ENCODE assay signal across 9 mouse cellular contexts in the genomic region with DNA sequence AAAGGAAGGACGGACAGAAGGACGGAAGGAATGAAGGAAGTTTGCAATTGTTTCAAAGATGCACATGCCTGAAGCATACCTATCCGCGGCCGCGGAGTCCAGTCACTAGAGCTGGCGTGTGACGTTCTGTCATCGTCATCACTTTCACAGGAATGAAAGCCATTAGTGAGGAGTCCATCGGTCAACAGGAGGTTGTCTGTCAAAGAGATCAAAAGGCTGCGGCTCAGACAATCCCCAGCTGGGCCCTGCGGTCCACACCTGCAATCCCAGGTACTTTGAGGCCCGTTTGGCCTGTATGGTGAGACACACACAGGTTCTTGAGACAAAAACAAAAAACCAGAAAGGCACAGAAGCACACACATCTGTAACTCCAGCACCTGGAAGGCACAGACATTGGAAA. TPM values are rescaled to one million over a fixed set of nuclear protein-coding genes. Genes with fewer than 3 reads are reported as not detected.
DNase-seq lines count a peak whose midpoint lies in the region; ATAC-seq lines count a peak whose summit lies in the region.
"Had no signal": no experiment of that assay in that cellular context is flagged by ENCODE, and none has a peak within 500 bp of the region (broad histone marks: within the 10 kb centered on the region; RNA-seq: fewer than 3 reads in every experiment).

No protein-coding gene starts in this region.

- peaks cover 9% of the 10 kb centered on the region for H3K4me1 ChIP-seq in heart, embryonic 12.5 days (replicated peaks)
- H3K4me1 ChIP-seq in forebrain, embryonic 10.5 days, result peaks cover 21% of the 10 kb centered on the region
- peaks cover 13% of the 10 kb centered on the region for H3K4me1 ChIP-seq in kidney, embryonic 14.5 days (ENCODE audit: control insufficient read depth, insufficient read depth, low read length)
- peaks cover 22% of the 10 kb centered on the region for H3K4me1 ChIP-seq in midbrain, embryonic 14.5 days (ENCODE audit: control insufficient read depth, insufficient read depth, low read length)

- peak overlapping the region; percentile 86 for H3K4me3 ChIP-seq in heart, embryonic 12.5 days
- peak overlapping the region; percentile 80 for H3K4me3 ChIP-seq in forebrain, embryonic 10.5 days
- H3K4me3 ChIP-seq in kidney, embryonic 14.5 days (ENCODE audit: low read length), result peak overlapping the region; percentile 82
- H3K4me3 ChIP-seq in midbrain, embryonic 14.5 days (replicated peaks; ENCODE audit: low read depth, low read length), result peak overlapping the region; percentile 78

- intact Hi-C loops in heart, postnatal 36 days (cut with DNase I), result loop anchor here (5.0 kb wide), 1 partner anchor 315 kb away; a partner anchor contains a TSS

- WGBS in heart, embryonic 12.5 days, result 51% methylated on average over 13 of the region's 13 CpGs
- 71% methylated on average over 13 of the region's 13 CpGs for WGBS in forebrain, embryonic 10.5 days
- WGBS in kidney, embryonic 14.5 days, result 54% methylated on average over 13 of the region's 13 CpGs
- 57% methylated on average over 13 of the region's 13 CpGs for WGBS in midbrain, embryonic 14.5 days

- H3K36me3 ChIP-seq in heart, embryonic 12.5 days, result peaks cover 27% of the 10 kb centered on the region
- H3K36me3 ChIP-seq in forebrain, embryonic 10.5 days (replicated peaks), result peaks cover 43% of the 10 kb centered on the region
- peaks cover 30% of the 10 kb centered on the region for H3K36me3 ChIP-seq in kidney, embryonic 14.5 days (ENCODE audit: control insufficient read depth, insufficient read depth, low read length)
- peaks cover 23% of the 10 kb centered on the region for H3K36me3 ChIP-seq in midbrain, embryonic 14.5 days (ENCODE audit: control insufficient read depth, insufficient read depth, low read length)

- DNase-seq in heart, postnatal 36 days, result no peak
- no peak for DNase-seq in forebrain, embryonic 10.5 days (ENCODE audit: extremely low spot score, low spot score)
- no peak for DNase-seq in midbrain, embryonic 14.5 days
- no peak for DNase-seq in spleen, adult 12 weeks (ENCODE audit: low spot score)
- no peak for DNase-seq in adrenal gland, postnatal 4 days (ENCODE audit: low spot score in 2 of 2)
- DNase-seq in left cerebral cortex, adult 8-10 months (ENCODE audit: low spot score in 2 of 2), result no peak

- no peaks in the 10 kb centered on the region for H3K9me3 ChIP-seq in heart, embryonic 12.5 days (replicated peaks)
- H3K9me3 ChIP-seq in forebrain, embryonic 10.5 days, result no peaks in the 10 kb centered on the region
- no peaks in the 10 kb centered on the region for H3K9me3 ChIP-seq in kidney, embryonic 14.5 days (ENCODE audit: control insufficient read depth, low read length)
- no peaks in the 10 kb centered on the region for H3K9me3 ChIP-seq in midbrain, embryonic 14.5 days (ENCODE audit: control insufficient read depth, low read length)

- peak overlapping the region; percentile 72 for H3K4me2 ChIP-seq in heart, embryonic 12.5 days
- peak overlapping the region; percentile 60 for H3K4me2 ChIP-seq in kidney, embryonic 14.5 days (replicated peaks; ENCODE audit: low read depth, low read length)
- H3K4me2 ChIP-seq in midbrain, embryonic 14.5 days (ENCODE audit: low read length), result peak overlapping the region; percentile 79

- H3K27me3 ChIP-seq in heart, embryonic 12.5 days (replicated peaks), result no peaks in the 10 kb centered on the region
- peaks cover 10% of the 10 kb centered on the region for H3K27me3 ChIP-seq in forebrain, embryonic 10.5 days (ENCODE audit: poor library complexity, severe bottlenecking)
- H3K27me3 ChIP-seq in kidney, embryonic 14.5 days (ENCODE audit: control insufficient read depth, insufficient read depth, low read length), result no peaks in the 10 kb centered on the region
- H3K27me3 ChIP-seq in midbrain, embryonic 14.5 days (ENCODE audit: control insufficient read depth, insufficient read depth, low read length), result 0 out of 2 replicates have a peak, but pooled peaks cover 3% of the 10 kb centered on the region
- H3K27me3 ChIP-seq: Patski had no signal

- H3K9ac ChIP-seq in heart, embryonic 12.5 days, result peak overlapping the region; percentile 46; the same call in 1 of the 2 replicates
- H3K9ac ChIP-seq in kidney, embryonic 14.5 days (ENCODE audit: low read depth, low read length), result peak overlapping the region; percentile 97; the same call in 1 of the 2 replicates
- H3K9ac ChIP-seq in midbrain, embryonic 14.5 days (replicated peaks; ENCODE audit: low read length), result peak overlapping the region; percentile 40

- H3K27ac ChIP-seq in heart, embryonic 12.5 days (ENCODE audit: poor library complexity, severe bottlenecking), result no peak overlapping the region
- H3K27ac ChIP-seq in forebrain, embryonic 10.5 days, result no peak overlapping the region
- H3K27ac ChIP-seq in kidney, embryonic 14.5 days (ENCODE audit: low read depth, low read length), result no peak overlapping the region
- H3K27ac ChIP-seq in midbrain, embryonic 14.5 days (replicated peaks; ENCODE audit: low read depth, low read length), result no peak overlapping the region

- ATAC-seq in heart, embryonic 12.5 days (ENCODE audit: insufficient number of reproducible peaks, low FRiP score), result no peak
- ATAC-seq in kidney, embryonic 14.5 days (ENCODE audit: low FRiP score, low TSS enrichment), result no peak
- ATAC-seq in midbrain, embryonic 14.5 days (ENCODE audit: low FRiP score, low TSS enrichment), result no peak
- ATAC-seq: Patski had no signal

RNA-seq across cellular contexts. Expression of a gene that starts 44.6 kb away (rescaled TPM):
- 4.7 and 4.8 TPM in 2 replicates for polyA plus RNA-seq in heart, embryonic 12.5 days (2016; fragmentation: Nextera tagmentation; extraction: Ambion mirVana)
- total RNA-seq in heart, postnatal 36 days (2021), result 10 to 100 TPM; 11.8 to 12.7 TPM
- polyA plus RNA-seq in forebrain, embryonic 10.5 days (2016; fragmentation: Nextera tagmentation; extraction: Ambion mirVana), result 5.4 and 6.8 TPM in 2 replicates
- 10.7 and 12.5 TPM in 2 replicates for polyA plus RNA-seq in kidney, embryonic 14.5 days (2014; fragmentation: Nextera tagmentation; extraction: Ambion mirVana)
- 7.2 and 7.5 TPM in 2 replicates for polyA plus RNA-seq in midbrain, embryonic 14.5 days (2014; fragmentation: Nextera tagmentation; extraction: Ambion mirVana)
- total RNA-seq in adrenal gland, postnatal 4 days (2021), result 10 to 100 TPM; 20.4 to 23.6 TPM
- 10 to 100 TPM; 14.2 to 16.5 (median 14.7) TPM for total RNA-seq in left cerebral cortex, adult 8-10 months (2022)

RNA-seq across cellular contexts. Expression of a gene that starts 45.3 kb away (rescaled TPM):
- 7.7 and 8.2 TPM in 2 replicates for polyA plus RNA-seq in heart, embryonic 12.5 days (2016; fragmentation: Nextera tagmentation; extraction: Ambion mirVana)
- 10 to 100 TPM in 1 of 2 experiments, 1 to 10 TPM in 1; 9.7 to 10.8 TPM for total RNA-seq in heart, postnatal 36 days (2021)
- 9.6 and 9.9 TPM in 2 replicates for polyA plus RNA-seq in forebrain, embryonic 10.5 days (2016; fragmentation: Nextera tagmentation; extraction: Ambion mirVana)
- polyA plus RNA-seq in kidney, embryonic 14.5 days (2014; fragmentation: Nextera tagmentation; extraction: Ambion mirVana), result 9.8 and 11.3 TPM in 2 replicates
- 20.5 and 20.8 TPM in 2 replicates for polyA plus RNA-seq in midbrain, embryonic 14.5 days (2014; fragmentation: Nextera tagmentation; extraction: Ambion mirVana)
- total RNA-seq in adrenal gland, postnatal 4 days (2021), result 10 to 100 TPM; 24.9 to 29.0 TPM
- 10 to 100 TPM; 25.0 to 33.4 (median 27.9) TPM for total RNA-seq in left cerebral cortex, adult 8-10 months (2022)

Comparison
In these comparisons a context has a peak if more than half of its experiments do, and no peak if none do; other contexts are left out.
1. H3K9ac ChIP-seq: peak in every context shown above with its lines; median percentile 97 in kidney, embryonic 14.5 days; 46 in heart, embryonic 12.5 days; 40 in midbrain, embryonic 14.5 days.